Mouse (Mus musculus) MEL (cell line): ENCODE data around the gene Camta1. TPM values are rescaled to one million over a fixed set of nuclear protein-coding genes. Genes with fewer than 3 reads are reported as not detected.

Experiments
- DNase-seq: peaks from one replicate; pipeline ENCODE4 v3.0.0; 2011; ENCODE audit warnings: low read depth, low spot score
- H3K27ac ChIP-seq: 2 replicates; pipeline ENCODE4 v1.5.1; 2012; ENCODE audit warnings: low read depth, mild to moderate bottlenecking, control low read depth, low read length, moderate library complexity; ENCODE audit not compliant: control insufficient read depth
- H3K27me3 ChIP-seq, 2 experiments: fragments of 150-350 bp in 1 of 2; sonication (generic) in 1 of 2; 2 replicates each; pipeline ENCODE4 v1.6.1; 2012; ENCODE audit warnings: low read length in 2 of 2, mild to moderate bottlenecking in 2 of 2, improper control_type of control experiment in 1 of 2, moderate library complexity in 1 of 2; ENCODE audit not compliant: insufficient read depth in 2 of 2, control insufficient read depth in 1 of 2
- H3K36me3 ChIP-seq, 2 experiments: 2 replicates each; pipeline ENCODE4 v1.6.1; 2012 to 2014; ENCODE audit warnings: low read length in 2 of 2, improper control_type of control experiment in 1 of 2, inconsistent platforms in 1 of 2, mild to moderate bottlenecking in 1 of 2; ENCODE audit not compliant: insufficient read depth in 2 of 2, control insufficient read depth in 1 of 2
- H3K4me1 ChIP-seq, 2 experiments: fragments of 150-350 bp in 1 of 2; sonication (generic) in 1 of 2; 2 replicates each; pipeline ENCODE4 v1.6.1; 2012; ENCODE audit warnings: low read length in 2 of 2, improper control_type of control experiment in 1 of 2, mild to moderate bottlenecking in 1 of 2; ENCODE audit not compliant: insufficient read depth in 2 of 2, control insufficient read depth in 1 of 2
- H3K4me3 ChIP-seq, 2 experiments: fragments of 150-350 bp in 1 of 2; sonication (generic) in 1 of 2; 2 replicates each; pipeline ENCODE4 v1.5.1; 2012; ENCODE audit warnings: low read depth in 2 of 2, low read length in 2 of 2, mild to moderate bottlenecking in 2 of 2, moderate library complexity in 2 of 2, control low read depth in 1 of 2, improper control_type of control experiment in 1 of 2; ENCODE audit not compliant: control insufficient read depth in 1 of 2, insufficient read depth in 1 of 2
- H3K79me2 ChIP-seq: 2 replicates; pipeline ENCODE4 v1.6.1; 2012; ENCODE audit warnings: mild to moderate bottlenecking, low read length, moderate library complexity; ENCODE audit not compliant: control insufficient read depth, poor library complexity, insufficient read depth
- H3K9ac ChIP-seq: 2 replicates; pipeline ENCODE4 v1.6.1; 2012; ENCODE audit warnings: low read depth, mild to moderate bottlenecking, control low read depth, low read length, moderate library complexity; ENCODE audit not compliant: control insufficient read depth, poor library complexity, severe bottlenecking
- H3K9me3 ChIP-seq: fragments of 150-350 bp; sonication (generic); replicated peaks from 2 replicates; pipeline ENCODE4 v1.6.1; 2012; ENCODE audit warnings: mild to moderate bottlenecking, low read length, improper control_type of control experiment, moderate library complexity; ENCODE audit not compliant: insufficient read depth
- CHD2 ChIP-seq: IDR thresholded peaks from 2 replicates; pipeline ENCODE4 v1.6.1; 2011; ENCODE audit warnings: low read length, improper control_type of control experiment
- CTCF ChIP-seq, 3 experiments: IDR thresholded peaks in 2 of 3; conservative IDR thresholded peaks in 1 of 3; 2 replicates each; pipeline ENCODE4 v1.5.1; 2011 to 2012; ENCODE audit warnings: low read length in 3 of 3, low read depth in 2 of 3, mild to moderate bottlenecking in 2 of 3, improper control_type of control experiment in 1 of 3, inconsistent platforms in 1 of 3, mixed read lengths in 1 of 3, moderate library complexity in 1 of 3; ENCODE audit not compliant: control insufficient read depth in 1 of 3, insufficient read depth in 1 of 3, poor library complexity in 1 of 3, severe bottlenecking in 1 of 3
- E2F4 ChIP-seq: IDR thresholded peaks from 2 replicates; pipeline ENCODE4 v1.6.1; 2011; ENCODE audit warnings: low read depth, low read length, improper control_type of control experiment, borderline replicate concordance
- EP300 ChIP-seq, 2 experiments: IDR thresholded peaks; 2 replicates each; pipeline ENCODE4 v1.6.1; 2011; ENCODE audit warnings: improper control_type of control experiment in 2 of 2, low read length in 2 of 2, low read depth in 1 of 2, mild to moderate bottlenecking in 1 of 2
- ETS1 ChIP-seq: IDR thresholded peaks from 2 replicates; pipeline ENCODE4 v1.6.1; 2012; ENCODE audit warnings: low read depth, mild to moderate bottlenecking, inconsistent platforms, low read length, improper control_type of control experiment, moderate library complexity
- GABPA ChIP-seq: IDR thresholded peaks from 2 replicates; pipeline ENCODE4 v1.6.1; 2012; ENCODE audit warnings: low read depth, mild to moderate bottlenecking, inconsistent platforms, low read length, improper control_type of control experiment, moderate library complexity
- GATA1 ChIP-seq: IDR thresholded peaks from 2 replicates; pipeline ENCODE4 v1.6.1; 2011; ENCODE audit warnings: low read depth, low read length, improper control_type of control experiment
- HCFC1 ChIP-seq: IDR thresholded peaks from 2 replicates; pipeline ENCODE4 v1.6.1; 2012; ENCODE audit warnings: low read depth, mild to moderate bottlenecking, inconsistent platforms, low read length, improper control_type of control experiment, moderate library complexity
- MAFK ChIP-seq: IDR thresholded peaks from 2 replicates; pipeline ENCODE4 v1.6.1; 2011; ENCODE audit warnings: low read depth, mild to moderate bottlenecking, low read length, improper control_type of control experiment, borderline replicate concordance
- MXI1 ChIP-seq: IDR thresholded peaks from 2 replicates; pipeline ENCODE4 v1.6.1; 2011; ENCODE audit warnings: mild to moderate bottlenecking, low read depth, low read length, improper control_type of control experiment
- NELFE ChIP-seq: IDR thresholded peaks from 2 replicates; pipeline ENCODE4 v1.6.1; 2011; ENCODE audit warnings: low read depth, low read length, improper control_type of control experiment
- NRF1 ChIP-seq: IDR thresholded peaks from 2 replicates; pipeline ENCODE4 v1.6.1; 2014; ENCODE audit warnings: low read depth, mild to moderate bottlenecking, inconsistent platforms, low read length, improper control_type of control experiment, moderate library complexity; ENCODE audit not compliant: poor library complexity, insufficient read depth, severe bottlenecking
- POLR2A ChIP-seq, 2 experiments: IDR thresholded peaks; 2 replicates each; pipeline ENCODE4 v1.6.1; 2011 to 2012; ENCODE audit warnings: low read length in 2 of 2, mild to moderate bottlenecking in 2 of 2, control low read depth in 1 of 2, improper control_type of control experiment in 1 of 2, low read depth in 1 of 2, moderate library complexity in 1 of 2; ENCODE audit not compliant: control insufficient read depth in 1 of 2, insufficient read depth in 1 of 2, poor library complexity in 1 of 2
- POLR2AphosphoS2 ChIP-seq: IDR thresholded peaks from 2 replicates; pipeline ENCODE4 v1.6.1; 2011; ENCODE audit warnings: low read length, improper control_type of control experiment
- POLR2AphosphoS5 ChIP-seq: IDR thresholded peaks from 2 replicates; pipeline ENCODE4 v1.6.1; 2012; ENCODE audit warnings: low read depth, borderline replicate concordance, mild to moderate bottlenecking, inconsistent platforms, low read length, moderate library complexity, mixed read lengths
- RAD21 ChIP-seq: IDR thresholded peaks from 2 replicates; pipeline ENCODE4 v1.6.1; 2011; ENCODE audit warnings: mild to moderate bottlenecking, low read depth, low read length, improper control_type of control experiment
- RCOR1 ChIP-seq: IDR thresholded peaks from 2 replicates; pipeline ENCODE4 v1.6.1; 2012; ENCODE audit warnings: low read depth, mild to moderate bottlenecking, inconsistent platforms, low read length, improper control_type of control experiment
- SIN3A ChIP-seq: IDR thresholded peaks from 2 replicates; pipeline ENCODE4 v1.6.1; 2012; ENCODE audit warnings: low read length, improper control_type of control experiment, inconsistent platforms
- SMC3 ChIP-seq: IDR thresholded peaks from 2 replicates; pipeline ENCODE4 v1.6.1; 2011; ENCODE audit warnings: low read depth, low read length, improper control_type of control experiment
- TAL1 ChIP-seq: IDR thresholded peaks from 2 replicates; pipeline ENCODE4 v1.6.1; 2012; ENCODE audit warnings: mild to moderate bottlenecking, inconsistent platforms, low read length, moderate library complexity, mixed read lengths
- TCF12 ChIP-seq: IDR thresholded peaks from 2 replicates; pipeline ENCODE4 v1.6.1; 2014; ENCODE audit warnings: low read depth, mild to moderate bottlenecking, inconsistent platforms, low read length, improper control_type of control experiment, moderate library complexity
- UBTF ChIP-seq: IDR thresholded peaks from 2 replicates; pipeline ENCODE4 v1.6.1; 2012; ENCODE audit warnings: low read depth, mild to moderate bottlenecking, inconsistent platforms, low read length, improper control_type of control experiment, moderate library complexity, borderline replicate concordance; ENCODE audit not compliant: insufficient read depth
- USF2 ChIP-seq, 2 experiments: IDR thresholded peaks; 2 replicates each; pipeline ENCODE4 v1.6.1; 2011 to 2012; ENCODE audit warnings: improper control_type of control experiment in 2 of 2, low read length in 2 of 2, borderline replicate concordance in 1 of 2, inconsistent platforms in 1 of 2, low read depth in 1 of 2, mild to moderate bottlenecking in 1 of 2; ENCODE audit not compliant: insufficient read depth in 1 of 2
- ZMIZ1 ChIP-seq: IDR thresholded peaks from 2 replicates; pipeline ENCODE4 v1.6.1; 2012; ENCODE audit warnings: low read depth, mild to moderate bottlenecking, inconsistent platforms, low read length, improper control_type of control experiment, moderate library complexity
- ZNF384 ChIP-seq: IDR thresholded peaks from 2 replicates; pipeline ENCODE4 v1.6.1; 2012; ENCODE audit warnings: low read depth, mild to moderate bottlenecking, inconsistent platforms, low read length, improper control_type of control experiment
- polyA plus RNA-seq, 2 experiments: library from polyadenylated mRNA; stranded (reverse) in 1 of 2; unstranded in 1 of 2; fragments of >175 nt in 1 of 2; fragments of >200 nt in 1 of 2; gene quantifications; 2 replicates each; pipeline versions ENCODE4 v1.2.1 to v1.2.4; 2012; ENCODE audit warnings: low replicate concordance in 2 of 2, low read depth in 1 of 2; ENCODE audit not compliant: insufficient read length in 2 of 2, insufficient read depth in 1 of 2, missing spikeins in 1 of 2
- total RNA-seq: library from RNA; depleted of rRNA; stranded (reverse); fragments of 300-350 nt; gene quantifications from 2 replicates; pipeline ENCODE4 v1.2.3, GENCODE M21; 2012

Camta1 gene
- total and polyA plus RNA-seq, 3 experiments: 28.2 to 87.5 TPM; not detected in 1

GRCm38 (mm10) chr4:151511092-151511491, 350.6 kb downstream of the Camta1 start:
- Histone ChIP-seq H3K79me2 (no peaks in the 10 kb centered on the region), H3K9me3 (no peaks in the 10 kb centered on the region), H3K9ac (no peak overlapping the region), H3K4me3 (no peak overlapping the region), H3K27ac (no peak overlapping the region), H3K36me3 (no peaks in the 10 kb centered on the region), H3K27me3 (no peaks in the 10 kb centered on the region), H3K4me1 (no peaks in the 10 kb centered on the region)
- TF ChIP-seq GABPA (no peak), MAFK (no peak), ZMIZ1 (no peak), USF2 (IDR thresholded peaks at IDR 0.05; ENCODE audit: borderline replicate concordance in 1 of 2, insufficient read depth in 1 of 2, low read depth in 1 of 2, low read length in 2 of 2) (no peak), EP300 (IDR thresholded peaks at IDR 0.05; ENCODE audit: low read depth in 1 of 2, low read length in 2 of 2) (no peak), NELFE (no peak), CTCF (IDR thresholded peaks at IDR 0.05 in 2 of 3, conservative IDR thresholded peaks at IDR 0.05 in 1 of 3; ENCODE audit: control insufficient read depth in 1 of 3, insufficient read depth in 1 of 3, low read depth in 2 of 3, low read length in 3 of 3, poor library complexity in 1 of 3, severe bottlenecking in 1 of 3) (peak; percentile 28 to 39 (median 35); a peak in 5 of 6 replicates), UBTF (no peak), RAD21 (peak; percentile 44), HCFC1 (no peak), E2F4 (no peak), CHD2 (no peak), MXI1 (no peak), TAL1 (no peak), GATA1 (no peak), POLR2AphosphoS5 (no peak), SMC3 (peak; percentile 30; the same call in 1 of the 2 replicates), NRF1 (no peak)
- DNase-seq: peak; percentile 11

- DNase-seq: no peak
- no peaks in the 10 kb centered on the region for H3K9me3 ChIP-seq
Measured at GRCm38 (mm10) chr4:151510417-151510816, 351.3 kb downstream of the Camta1 start.

More at GRCm38 (mm10) chr4:151510417-151510816, 351.3 kb downstream of the Camta1 start:
- H3K9ac ChIP-seq: no peak overlapping the region
- no peaks in the 10 kb centered on the region for H3K36me3 ChIP-seq
- no peaks in the 10 kb centered on the region for H3K79me2 ChIP-seq
- H3K4me1 ChIP-seq: no peaks in the 10 kb centered on the region
- H3K27me3 ChIP-seq: no peaks in the 10 kb centered on the region
- H3K27ac ChIP-seq: no peak overlapping the region
- TF ChIP-seq TCF12: no peak
- TF ChIP-seq GABPA: no peak
- TF ChIP-seq SIN3A: no peak
- no peak for TF ChIP-seq USF2 (IDR thresholded peaks at IDR 0.05; ENCODE audit: borderline replicate concordance in 1 of 2, insufficient read depth in 1 of 2, low read depth in 1 of 2, low read length in 2 of 2)
- TF ChIP-seq RAD21: no peak
- no peak for TF ChIP-seq RCOR1
- TF ChIP-seq MXI1: no peak
- TF ChIP-seq ZNF384: no peak
- TF ChIP-seq HCFC1: no peak
- TF ChIP-seq ETS1: no peak
- no peak for TF ChIP-seq POLR2AphosphoS5
- no peak for TF ChIP-seq POLR2A (IDR thresholded peaks at IDR 0.05; ENCODE audit: control insufficient read depth in 1 of 2, insufficient read depth in 1 of 2, low read depth in 1 of 2, low read length in 2 of 2, poor library complexity in 1 of 2)
- no peak for TF ChIP-seq POLR2AphosphoS2
- no peak for TF ChIP-seq E2F4
- TF ChIP-seq MAFK: no peak
- no peak for TF ChIP-seq NELFE
- no peak overlapping the region for H3K4me3 ChIP-seq
